Mouse (Mus musculus): Measurements from ENCODE around the gene Olfr1251.
"Not testable (repeated sequence)": the region's sequence is repeated elsewhere in the genome, so short reads cannot be mapped to it uniquely, and the experiment has no call there.

Olfr1251 gene

DNA sequence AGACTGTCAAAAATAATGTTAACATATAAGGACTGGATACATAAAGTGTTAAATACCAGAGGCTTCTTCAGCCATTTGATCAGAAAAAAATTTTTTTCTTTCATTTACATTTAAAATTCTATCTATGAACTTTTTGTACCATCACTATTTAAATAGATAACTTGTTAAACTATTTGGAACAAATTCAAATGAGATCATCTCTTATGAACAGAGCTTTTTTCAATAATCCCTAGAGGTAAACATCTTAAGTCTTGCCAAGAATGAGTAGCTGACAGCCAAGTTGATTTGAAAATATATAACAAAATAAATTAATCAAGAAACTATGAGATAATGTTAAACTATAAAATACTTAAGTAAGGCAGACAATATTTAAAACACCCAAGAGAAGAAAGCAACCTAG is at the start of gene Olfr1251:
Gene Olfr1251, minus strand, starts transcription at position 101 of the 400 bp plus-strand sequence.
- DNase-seq (ENCODE audit: extremely low read depth, low read depth, low spot score), result no peak

DNA sequence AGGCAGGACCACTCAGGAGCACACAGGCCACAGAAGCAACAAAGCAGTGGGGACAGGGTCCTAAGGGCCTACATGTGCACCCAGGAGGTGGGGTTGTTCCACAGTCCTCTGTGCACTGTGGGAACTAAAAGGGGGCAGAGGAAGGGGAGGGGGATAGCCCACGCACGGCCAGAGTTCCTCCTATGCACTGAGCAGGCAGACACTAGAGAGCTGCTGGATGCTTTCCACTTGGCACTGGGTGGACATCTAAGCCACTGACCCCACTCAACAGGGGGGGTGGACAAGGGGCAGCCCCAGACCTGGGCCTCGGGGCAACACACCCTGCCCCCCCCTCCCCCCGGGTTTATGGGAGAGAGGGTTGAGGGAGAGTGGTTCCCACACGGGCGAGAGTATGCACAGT is 20.2 kb upstream of the Olfr1251 start:
- DNase-seq (ENCODE audit: extremely low read depth, low read depth, low spot score), result no peak

DNA sequence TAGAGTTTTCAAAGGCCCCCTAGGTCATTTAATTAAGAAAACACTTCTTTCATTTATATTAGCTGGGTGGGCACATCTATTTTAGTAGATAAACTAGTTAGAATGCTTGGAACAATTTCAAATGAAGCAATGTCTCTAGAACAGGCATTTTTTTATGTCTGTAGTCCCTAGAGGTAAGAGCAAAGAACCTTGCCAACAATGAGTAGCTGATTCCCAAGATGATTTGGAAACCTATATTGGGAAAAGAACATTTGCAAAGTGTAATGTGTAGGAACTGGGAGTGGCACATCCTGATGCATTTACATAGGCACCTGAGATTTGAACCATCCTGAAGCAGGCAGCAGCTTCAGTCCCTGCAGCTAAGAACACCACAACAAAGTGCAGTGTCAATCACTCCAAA is 10.4 kb downstream of the Olfr1251 start, which contains the start of gene Olfr1250:
Gene Olfr1250, minus strand, starts transcription at position 101 of the 400 bp plus-strand sequence.
- DNase-seq (ENCODE audit: extremely low read depth, low read depth, low spot score), result no peak

DNA sequence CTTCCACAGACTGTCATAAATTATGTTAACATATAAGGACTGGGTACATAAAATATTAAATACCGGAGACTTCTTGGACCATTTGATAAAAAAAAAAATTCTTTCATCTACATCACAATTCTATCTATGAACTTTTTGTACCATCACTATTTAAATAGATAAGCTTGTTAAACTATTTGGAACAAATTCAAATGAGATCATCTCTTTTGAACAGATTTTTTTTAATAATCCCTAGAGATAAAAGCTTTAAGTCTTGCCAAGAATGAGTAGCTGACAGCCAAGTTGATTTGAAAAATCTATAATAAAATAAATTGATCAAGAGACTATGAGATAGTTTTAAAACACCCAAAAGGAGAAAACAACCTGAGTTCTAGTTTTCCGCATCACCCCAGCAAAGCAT is 36.9 kb downstream of the Olfr1251 start, which contains the start of gene Olfr1249:
Gene Olfr1249, minus strand, starts transcription at position 101 of the 400 bp plus-strand sequence.
- DNase-seq (ENCODE audit: extremely low read depth, low read depth, low spot score), result no peak

DNA sequence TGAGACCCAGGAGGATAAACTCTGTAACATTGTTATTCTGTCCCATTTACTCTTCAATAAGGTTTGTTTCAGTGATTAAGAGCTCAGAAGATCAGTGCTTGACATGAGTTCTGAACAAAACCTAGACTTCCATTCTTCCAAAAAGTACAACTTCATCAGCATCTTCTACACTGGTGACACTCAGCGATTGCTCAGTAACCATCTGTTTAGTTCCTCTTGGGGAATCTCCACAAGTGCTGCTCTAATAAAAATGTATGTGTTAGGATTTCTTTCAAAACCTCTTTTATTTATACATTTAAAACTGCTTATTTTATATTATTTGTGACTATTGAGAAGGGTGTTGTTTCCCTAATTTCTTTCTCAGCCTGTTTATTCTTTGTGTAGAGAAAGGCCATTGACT is 53.6 kb downstream of the Olfr1251 start, which contains the start of gene Olfr1248:
Gene Olfr1248, minus strand, starts transcription at position 101 of the 400 bp plus-strand sequence.
- DNase-seq (ENCODE audit: extremely low read depth, low read depth, low spot score), result not testable (repeated sequence)
